Mouse (Mus musculus): ENCODE data around the gene Gps2.

Gene Gps2

GRCm38 (mm10) chr11:69918118-69918517 lies 4.4 kb downstream of the Gps2 start:
- ChIA-PET CTCF (no interaction called here), POLR2A (interaction anchor here in 2 of 4 experiments (0.5 to 14.2 kb wide), 6 partner anchors 11 to 607 kb away, joined by 3 to 353 read pairs (median 68); partner anchors contain the start of genes 2810408A11Rik (in 2 of the 2), Neurl4 (in 2 of the 2), Gps2 (in 1 of the 2) and Phf23 (in 1 of the 2))

DNA sequence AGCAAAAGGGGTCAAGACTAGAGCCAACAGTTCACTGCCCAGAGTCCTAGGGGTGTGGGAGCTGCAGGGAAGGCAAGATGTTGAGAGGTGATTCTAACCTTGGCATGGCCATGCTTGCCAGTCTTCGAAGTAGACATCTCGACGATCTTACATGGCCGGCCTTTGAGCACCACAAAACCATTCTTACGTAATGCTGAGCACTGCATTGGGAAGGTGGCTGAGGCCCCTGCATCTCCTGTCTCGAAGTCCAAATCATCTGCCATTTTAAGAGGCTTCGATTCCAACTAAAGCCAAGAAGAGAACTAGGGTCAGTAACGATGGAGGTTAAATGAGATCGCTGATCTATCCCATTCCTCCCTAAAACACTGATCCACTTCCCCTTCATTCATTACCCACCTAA lies 5.4 kb downstream of the Gps2 start:
- POLR2A ChIA-PET = interaction anchor here (0.6 to 14.2 kb wide), 44 partner anchors 8 to 339 kb away, joined by 3 to 353 read pairs (median 12); partner anchors contain the start of genes 2810408A11Rik (in 3 of the 4), Neurl4 (in 3 of the 4), Ybx2 (in 3 of the 4) and Dvl2 (in 2 of the 4)
- CTCF ChIA-PET = interaction anchor here in 1 of 4 experiments (0.6 to 1.0 kb wide), 2 partner anchors 15 to 289 kb away, joined by 3 to 4 read pairs; no protein-coding TSS in a partner anchor

DNA sequence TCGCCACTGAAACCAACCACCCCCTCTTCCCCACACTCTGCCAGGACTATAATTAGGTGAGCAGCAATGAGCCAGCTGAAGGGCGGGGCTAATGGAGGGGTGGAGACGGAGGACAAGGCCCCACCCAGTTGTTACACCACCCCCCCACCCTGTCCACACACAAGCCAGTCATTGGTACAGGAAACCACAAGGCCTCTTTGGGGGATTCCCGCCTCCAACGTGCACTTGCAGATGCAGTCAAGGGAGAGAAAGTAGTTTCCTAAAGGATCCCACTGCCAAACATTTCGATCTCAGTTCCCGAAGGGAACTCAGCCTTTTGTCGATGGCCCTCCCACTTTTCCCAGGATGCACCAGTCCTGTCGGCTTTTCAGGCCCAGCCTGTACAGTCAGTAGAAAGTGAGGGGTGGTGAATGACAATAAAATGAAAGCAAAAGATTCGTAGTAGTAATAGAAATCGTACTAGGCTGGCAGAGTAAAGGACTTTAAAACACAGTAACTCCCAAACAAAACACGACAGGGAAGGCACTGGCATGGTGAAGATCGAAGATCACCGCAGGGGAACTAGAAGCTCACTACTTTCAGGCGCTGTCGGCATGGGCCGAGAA lies 6.1 kb downstream of the Gps2 start:
- ChIA-PET POLR2A (interaction anchor here (0.6 to 14.2 kb wide), 90 partner anchors 9 to 749 kb away, joined by 3 to 353 read pairs (median 6); partner anchors contain the start of genes Ybx2 (in 4 of the 4), 2810408A11Rik (in 3 of the 4), Neurl4 (in 3 of the 4) and Nlgn2 (in 3 of the 4)), CTCF (interaction anchor here in 3 of 4 experiments (0.6 to 5.3 kb wide), 6 partner anchors 14 to 289 kb away, joined by 3 to 40 read pairs (median 6); partner anchors contain the start of genes Slc2a4 (in 2 of the 3), Tmem95 (in 1 of the 3) and Ybx2 (in 1 of the 3))

- ChIA-PET CTCF (interaction anchor here (0.5 to 5.3 kb wide), 18 partner anchors 12 to 709 kb away, joined by 3 to 40 read pairs (median 4); partner anchors contain the start of genes Slc2a4 (in 2 of the 4), Ybx2 (in 2 of the 4), Acadvl (in 1 of the 4) and Tmem95 (in 1 of the 4)), POLR2A (interaction anchor here (0.6 to 14.2 kb wide), 162 partner anchors 8 to 853 kb away, joined by 3 to 353 read pairs (median 6); partner anchors contain the start of genes Nlgn2 (in 4 of the 4), Tmem256 (in 4 of the 4), Ybx2 (in 4 of the 4) and 2810408A11Rik (in 3 of the 4))
These were observed 6.8 kb downstream of the Gps2 start for GRCm38 (mm10) chr11:69920266-69921031.

GRCm38 (mm10) chr11:69921114-69922011 lies 7.7 kb downstream of the Gps2 start, which contains the start of gene Eif5a:
Gene Eif5a (minus strand): TSS chr11:69921958.
- POLR2A ChIA-PET = interaction anchor here (0.5 to 14.2 kb wide), 198 partner anchors 8 to 857 kb away, joined by 3 to 353 read pairs (median 5); partner anchors contain the start of genes Nlgn2 (in 4 of the 4), Tmem256 (in 4 of the 4), Ybx2 (in 4 of the 4) and 2810408A11Rik (in 3 of the 4)
- CTCF ChIA-PET = interaction anchor here (0.6 to 5.3 kb wide), 31 partner anchors 11 to 1848 kb away, joined by 3 to 40 read pairs (median 3); partner anchors contain the start of genes Slc2a4 (in 2 of the 4), Tmem95 (in 2 of the 4), Ybx2 (in 2 of the 4) and Acadvl (in 1 of the 4)

- POLR2A ChIA-PET = interaction anchor here (0.6 to 14.2 kb wide), 124 partner anchors 9 to 849 kb away, joined by 3 to 353 read pairs (median 7); partner anchors contain the start of genes Ybx2 (in 4 of the 4), 2810408A11Rik (in 3 of the 4), Ctdnep1 (in 3 of the 4) and Dvl2 (in 3 of the 4)
- CTCF ChIA-PET = interaction anchor here (0.6 to 5.3 kb wide), 18 partner anchors 12 to 1848 kb away, joined by 3 to 40 read pairs (median 4); partner anchors contain the start of genes Slc2a4 (in 2 of the 4), Ybx2 (in 2 of the 4), Kctd11 (in 1 of the 4) and Tmem95 (in 1 of the 4)
These were observed 8.5 kb downstream of the Gps2 start for GRCm38 (mm10) chr11:69922012-69922756.

GRCm38 (mm10) chr11:69922796-69923195 lies 9.1 kb downstream of the Gps2 start:
- ChIA-PET CTCF (interaction anchor here in 3 of 4 experiments (0.7 to 5.3 kb wide), 6 partner anchors 11 to 191 kb away, joined by 5 to 40 read pairs (median 6); partner anchors contain the start of genes Slc2a4 (in 1 of the 3), Tmem95 (in 1 of the 3) and Ybx2 (in 1 of the 3)), POLR2A (interaction anchor here in 3 of 4 experiments (1.2 to 14.2 kb wide), 17 partner anchors 13 to 200 kb away, joined by 3 to 353 read pairs (median 18); partner anchors contain the start of genes Slc2a4 (in 3 of the 3), 2810408A11Rik (in 2 of the 3), Neurl4 (in 2 of the 3) and Tmem95 (in 2 of the 3))

DNA sequence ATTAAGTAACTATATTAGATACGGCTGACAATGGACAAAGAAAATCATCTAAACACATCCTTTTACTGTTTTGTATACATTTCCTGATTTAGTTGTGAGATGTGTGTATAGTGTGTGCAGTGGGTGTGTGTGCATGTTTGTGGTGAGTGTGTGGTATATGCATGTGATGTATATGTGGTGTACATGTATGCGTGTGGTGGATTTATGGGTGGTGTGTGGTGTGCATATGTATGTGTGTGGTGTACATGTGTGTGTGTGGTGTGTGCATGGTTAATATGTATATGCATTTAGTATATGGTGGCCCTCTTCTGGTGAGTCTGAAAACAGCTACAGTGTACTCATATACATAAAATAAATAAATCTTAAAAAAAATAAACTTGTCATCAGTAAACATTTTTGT lies 13.8 kb downstream of the Gps2 start:
- CTCF ChIA-PET = interaction anchor here in 3 of 4 experiments (0.6 to 1.1 kb wide), 5 partner anchors 21 to 583 kb away, joined by 3 to 6 read pairs (median 3); partner anchors contain the start of gene Slc2a4 (in 2 of the 3)
- POLR2A ChIA-PET = interaction anchor here in 2 of 4 experiments (0.6 to 1.8 kb wide), 4 partner anchors 12 to 94 kb away, joined by 3 to 9 read pairs (median 4); no protein-coding TSS in a partner anchor

- ChIA-PET POLR2A (no interaction called here), CTCF (interaction anchor here in 1 of 4 experiments (0.6 kb wide), 1 partner anchor 576 kb away, joined by 8 read pairs; no protein-coding TSS in a partner anchor)
These were observed 16.0 kb downstream of the Gps2 start for GRCm38 (mm10) chr11:69929712-69930111.

GRCm38 (mm10) chr11:69930176-69930575 lies 16.5 kb downstream of the Gps2 start:
- CTCF ChIA-PET = interaction anchor here in 3 of 4 experiments (0.6 to 11.3 kb wide), 3 partner anchors 18 to 576 kb away, joined by 6 to 378 read pairs (median 8); partner anchors contain the start of gene Slc2a4 (in 1 of the 3)
- POLR2A ChIA-PET = interaction anchor here in 2 of 4 experiments (0.7 to 19.7 kb wide), 4 partner anchors 9 to 79 kb away, joined by 3 to 350 read pairs (median 6); partner anchors contain the start of genes Eif5a (in 2 of the 2), Gps2 (in 1 of the 2) and Slc2a4 (in 1 of the 2)

- ChIA-PET POLR2A (interaction anchor here in 3 of 4 experiments (0.6 to 19.7 kb wide), 9 partner anchors 10 to 172 kb away, joined by 3 to 350 read pairs (median 3); partner anchors contain the start of genes Eif5a (in 2 of the 3), Dvl2 (in 1 of the 3), Gps2 (in 1 of the 3) and Slc2a4 (in 1 of the 3)), CTCF (interaction anchor here (1.1 to 11.3 kb wide), 6 partner anchors 18 to 48 kb away, joined by 3 to 378 read pairs (median 4); partner anchors contain the start of gene Slc2a4 (in 2 of the 4))
These were observed 17.4 kb downstream of the Gps2 start for GRCm38 (mm10) chr11:69930967-69931537.

GRCm38 (mm10) chr11:69931769-69932168 lies 18.1 kb downstream of the Gps2 start:
- CTCF ChIA-PET = interaction anchor here (0.8 to 11.3 kb wide), 10 partner anchors 17 to 68 kb away, joined by 3 to 378 read pairs (median 4); partner anchors contain the start of genes Slc2a4 (in 2 of the 4), 2810408A11Rik (in 1 of the 4), Dvl2 (in 1 of the 4) and Neurl4 (in 1 of the 4)
- POLR2A ChIA-PET = interaction anchor here in 2 of 4 experiments (0.5 to 19.7 kb wide), 9 partner anchors 11 to 487 kb away, joined by 3 to 350 read pairs (median 3); partner anchors contain the start of genes Eif5a (in 2 of the 2), Dvl2 (in 1 of the 2), Gps2 (in 1 of the 2) and Slc2a4 (in 1 of the 2)

DNA sequence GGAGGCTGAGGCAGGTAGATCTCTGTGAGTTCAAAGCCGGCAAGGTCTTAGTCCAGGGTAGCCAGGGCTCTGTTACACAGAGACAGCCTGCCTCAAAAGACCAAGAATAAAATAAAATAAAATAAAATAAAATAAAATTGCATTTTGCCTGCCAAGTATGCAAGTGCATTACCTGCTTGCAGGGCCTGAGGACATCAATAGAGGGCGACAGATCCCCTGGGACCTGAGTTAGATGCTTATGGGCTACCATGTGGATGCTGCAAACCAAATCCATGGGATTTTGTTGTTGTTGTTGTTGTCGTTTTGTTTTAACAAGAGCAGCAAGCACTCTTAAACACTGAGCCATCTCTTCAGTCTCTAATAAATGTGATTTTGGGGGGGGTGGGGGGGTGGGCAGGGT lies 18.6 kb downstream of the Gps2 start:
- ChIA-PET CTCF (interaction anchor here in 3 of 4 experiments (0.7 to 11.3 kb wide), 9 partner anchors 10 to 68 kb away, joined by 3 to 378 read pairs (median 5); partner anchors contain the start of genes Slc2a4 (in 2 of the 3), 2810408A11Rik (in 1 of the 3), Dvl2 (in 1 of the 3) and Eif5a (in 1 of the 3)), POLR2A (interaction anchor here in 2 of 4 experiments (0.5 to 19.7 kb wide), 9 partner anchors 10 to 487 kb away, joined by 3 to 350 read pairs (median 8); partner anchors contain the start of genes Eif5a (in 2 of the 2), Slc2a4 (in 2 of the 2), Dvl2 (in 1 of the 2) and Gps2 (in 1 of the 2))

DNA sequence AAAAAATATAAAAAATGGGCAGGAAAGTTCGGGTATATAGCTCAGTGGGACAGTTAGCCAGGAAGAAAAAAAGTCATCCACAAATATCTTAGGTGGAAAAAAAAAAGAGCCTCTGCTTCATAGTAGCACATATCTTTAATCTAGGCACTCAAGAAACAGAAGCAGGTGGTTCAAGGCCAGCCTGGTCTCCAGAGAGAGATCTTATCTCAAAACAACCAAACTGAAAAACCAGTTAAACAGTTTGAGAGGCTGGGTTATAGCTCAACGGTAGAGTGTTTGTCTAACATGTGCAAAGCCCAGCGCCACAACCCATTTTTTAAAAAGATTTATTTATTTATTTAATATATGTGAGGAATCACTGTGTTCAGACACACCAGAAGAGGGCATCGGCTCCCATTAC lies 19.4 kb downstream of the Gps2 start:
- ChIA-PET POLR2A (interaction anchor here (0.6 to 19.7 kb wide), 10 partner anchors 11 to 280 kb away, joined by 3 to 350 read pairs (median 16); partner anchors contain the start of genes Eif5a (in 4 of the 4), Slc2a4 (in 2 of the 4), Cldn7 (in 1 of the 4) and Gps2 (in 1 of the 4)), CTCF (interaction anchor here (0.6 to 11.3 kb wide), 33 partner anchors 7 to 405 kb away, joined by 3 to 378 read pairs (median 5); partner anchors contain the start of genes Slc2a4 (in 4 of the 4), Eif5a (in 2 of the 4), Tmem95 (in 2 of the 4) and Acadvl (in 1 of the 4))
